Mouse (Mus musculus): ENCODE measurements around the gene Cd163l1. TPM values are rescaled to one million over a fixed set of nuclear protein-coding genes. Genes with fewer than 3 reads are reported as not detected.

The Cd163l1 gene
- not detected in 2 replicates for polyA plus RNA-seq (2021; fragmentation: Nextera tagmentation)
- long read RNA-seq, experiment 1, result 0 reads
- long read RNA-seq, experiment 2, result 0 reads

DNA sequence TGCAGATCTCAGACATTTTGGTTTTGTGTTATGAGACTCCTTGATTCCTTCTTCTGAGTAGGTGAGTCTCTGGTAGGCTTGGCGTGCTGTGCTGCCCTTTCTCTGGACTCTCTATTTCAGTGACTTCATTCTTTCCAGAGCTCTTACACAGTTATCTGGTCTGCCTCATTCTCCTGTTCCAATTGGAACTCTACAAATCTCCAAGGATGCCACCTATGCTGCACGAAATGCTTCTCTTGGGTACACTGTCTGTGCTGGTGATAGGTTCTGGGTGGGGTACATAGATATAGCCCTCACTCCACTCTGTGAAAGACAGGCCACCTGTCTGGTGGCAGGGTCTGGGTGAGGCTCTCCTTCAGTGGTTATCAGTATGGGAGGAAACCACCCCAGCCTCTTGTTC lies at the start of gene Cd163l1:
Gene Cd163l1, plus strand, starts transcription at position 301 of the 400 bp plus-strand sequence.

DNA sequence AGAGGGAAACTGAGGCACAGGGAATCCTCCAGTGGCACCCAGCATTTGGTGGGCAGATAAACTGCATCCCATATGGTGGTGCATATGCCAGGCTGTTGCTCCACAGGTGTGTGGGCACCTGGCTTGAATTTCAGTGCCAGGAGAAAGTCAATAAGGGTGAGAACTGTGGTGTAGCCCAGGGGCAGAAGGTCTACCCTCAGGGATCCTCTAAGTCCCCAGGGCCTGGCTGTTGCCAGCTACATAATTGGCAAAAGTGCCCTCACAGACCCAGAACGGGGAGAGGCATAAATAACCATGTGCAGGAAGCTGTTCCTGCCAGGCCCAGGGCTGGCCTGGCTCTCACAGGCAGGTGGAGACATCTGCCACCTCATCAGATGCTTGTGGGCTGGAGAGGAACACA lies 45.1 kb upstream of the Cd163l1 start, which contains the start of gene Olfr523:
Gene Olfr523, plus strand, starts transcription at position 282 of the 400 bp plus-strand sequence.

DNA sequence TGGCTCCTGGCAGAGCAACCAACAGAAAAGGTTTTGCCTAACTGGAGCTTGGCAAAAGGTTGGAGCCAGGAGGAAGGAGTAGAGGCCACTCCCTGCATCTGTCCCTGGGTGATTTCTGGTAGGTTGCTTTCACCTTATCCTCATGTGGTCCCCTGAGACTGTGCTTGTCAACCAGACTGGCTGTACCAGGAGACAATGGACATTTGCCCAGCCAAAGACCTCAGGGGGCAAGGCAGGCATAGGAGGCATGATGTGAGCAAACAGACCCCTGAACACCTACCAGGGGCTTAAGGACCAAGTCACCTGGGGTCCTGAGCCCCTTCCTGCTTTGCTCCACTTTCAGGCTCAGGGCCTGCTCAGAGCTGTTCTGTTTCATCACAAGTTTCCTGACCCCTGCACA lies 12.2 kb upstream of the Cd163l1 start, which contains the start of gene Olfr524:
Gene Olfr524, minus strand, starts transcription at position 101 of the 400 bp plus-strand sequence.

DNA sequence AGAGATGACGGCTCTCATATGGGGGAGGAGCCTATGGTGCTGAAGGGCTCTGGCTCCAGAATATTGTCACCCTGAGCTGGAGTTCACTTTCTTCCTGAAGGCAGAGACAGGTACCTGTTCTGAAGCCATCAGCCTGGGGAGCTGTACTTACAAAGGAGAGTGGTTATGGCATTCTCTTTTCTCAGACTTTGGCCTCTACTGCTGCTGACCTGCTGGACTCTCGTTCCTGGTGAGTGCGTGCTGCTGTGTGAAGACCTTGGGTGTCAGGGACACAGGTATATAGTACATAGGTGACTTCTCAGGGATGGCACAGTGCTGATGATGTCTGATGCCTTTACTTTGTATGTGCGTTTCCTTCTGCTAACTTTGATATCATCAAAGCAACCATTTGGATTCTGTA lies 29.1 kb downstream of the Cd163l1 start, which contains the start of gene 5830411N06Rik:
Gene 5830411N06Rik, plus strand, starts transcription at position 69 of the 400 bp plus-strand sequence.

Other genes starting within 250 kb of the Cd163l1 start
- 0.82 and 1.3 TPM in 2 replicates for gene 6430531B16Rik, start 239.5 kb upstream of the Cd163l1 start, polyA plus RNA-seq (2021; fragmentation: Nextera tagmentation)
- gene Adam8, start 225.7 kb upstream of the Cd163l1 start, polyA plus RNA-seq (2021; fragmentation: Nextera tagmentation), result 0.46 and 0.47 TPM in 2 replicates
- gene Zfp511, start 181.9 kb upstream of the Cd163l1 start, polyA plus RNA-seq (2021; fragmentation: Nextera tagmentation), result 36.5 and 53.0 TPM in 2 replicates
- gene Tubgcp2, start 181.6 kb upstream of the Cd163l1 start, polyA plus RNA-seq (2021; fragmentation: Nextera tagmentation), result 22.3 and 31.9 TPM in 2 replicates
- not detected in 2 replicates for gene Msx3, start 169.2 kb upstream of the Cd163l1 start, polyA plus RNA-seq (2021; fragmentation: Nextera tagmentation)
- 444 and 556 TPM in 2 replicates for gene Caly, start 135.7 kb upstream of the Cd163l1 start, polyA plus RNA-seq (2021; fragmentation: Nextera tagmentation)
- not detected in 2 replicates for gene Prap1, start 124.9 kb upstream of the Cd163l1 start, polyA plus RNA-seq (2021; fragmentation: Nextera tagmentation)
- gene Fuom, start 115.8 kb upstream of the Cd163l1 start, polyA plus RNA-seq (2021; fragmentation: Nextera tagmentation), result 114 and 131 TPM in 2 replicates
- 4.3 and 5.1 TPM in 2 replicates for gene Paox, start 102.5 kb upstream of the Cd163l1 start, polyA plus RNA-seq (2021; fragmentation: Nextera tagmentation)
- 107 and 129 TPM in 2 replicates for gene Echs1, start 101.8 kb upstream of the Cd163l1 start, polyA plus RNA-seq (2021; fragmentation: Nextera tagmentation)
- 35.5 and 55.8 TPM in 2 replicates for gene Mtg1, start 80.7 kb upstream of the Cd163l1 start, polyA plus RNA-seq (2021; fragmentation: Nextera tagmentation)
- 53.6 and 65.3 TPM in 2 replicates for gene Sprn, start 63.4 kb upstream of the Cd163l1 start, polyA plus RNA-seq (2021; fragmentation: Nextera tagmentation)
- not detected in 2 replicates for gene Olfr522, start 53.5 kb upstream of the Cd163l1 start, polyA plus RNA-seq (2021; fragmentation: Nextera tagmentation)
- gene Olfr523, start 45.0 kb upstream of the Cd163l1 start, polyA plus RNA-seq (2021; fragmentation: Nextera tagmentation), result not detected in 2 replicates
- gene Olfr524, start 12.3 kb upstream of the Cd163l1 start, polyA plus RNA-seq (2021; fragmentation: Nextera tagmentation), result not detected in 2 replicates
- not detected in 2 replicates for gene 5830411N06Rik, start 29.0 kb downstream of the Cd163l1 start, polyA plus RNA-seq (2021; fragmentation: Nextera tagmentation)
- not detected in 2 replicates for gene Olfr525, start 102.6 kb downstream of the Cd163l1 start, polyA plus RNA-seq (2021; fragmentation: Nextera tagmentation)
- gene Olfr527, start 115.8 kb downstream of the Cd163l1 start, polyA plus RNA-seq (2021; fragmentation: Nextera tagmentation), result not detected in 2 replicates
- gene Olfr60, start 143.4 kb downstream of the Cd163l1 start, polyA plus RNA-seq (2021; fragmentation: Nextera tagmentation), result not detected in 2 replicates
- gene Olfr530, start 158.1 kb downstream of the Cd163l1 start, polyA plus RNA-seq (2021; fragmentation: Nextera tagmentation), result not detected in 2 replicates
- not detected in 2 replicates for gene Olfr531, start 184.7 kb downstream of the Cd163l1 start, polyA plus RNA-seq (2021; fragmentation: Nextera tagmentation)
- gene Olfr532, start 203.4 kb downstream of the Cd163l1 start, polyA plus RNA-seq (2021; fragmentation: Nextera tagmentation), result not detected in 2 replicates
- gene Olfr533, start 245.1 kb downstream of the Cd163l1 start, polyA plus RNA-seq (2021; fragmentation: Nextera tagmentation), result not detected in 2 replicates